Mouse (Mus musculus) kidney, adult 2 months (tissue): ENCODE data around the gene Ubald2. TPM values are rescaled to one million over a fixed set of nuclear protein-coding genes. Genes with fewer than 3 reads are reported as not detected.

ENCODE experiments used
- DNase-seq: peaks from one replicate; pipeline ENCODE4 v3.0.0; 2021
- H3K27ac ChIP-seq: fragments of 200-500 bp; 2 replicates; pipeline ENCODE4 v1.5.1; 2012; ENCODE audit warnings: low read depth, low read length, control low read depth, inconsistent platforms; ENCODE audit not compliant: insufficient read depth
- H3K27me3 ChIP-seq: fragments of 200-500 bp; replicated peaks from 2 replicates; pipeline ENCODE4 v1.6.1; 2012; ENCODE audit warnings: mild to moderate bottlenecking, moderate library complexity, low read length, inconsistent platforms; ENCODE audit not compliant: control insufficient read depth, insufficient read depth
- H3K36me3 ChIP-seq: fragments of 200-500 bp; 2 replicates; pipeline ENCODE4 v1.6.1; 2012; ENCODE audit warnings: mild to moderate bottlenecking, moderate library complexity, low read length, inconsistent platforms; ENCODE audit not compliant: control insufficient read depth, insufficient read depth
- H3K4me1 ChIP-seq: fragments of 200-500 bp; 2 replicates; pipeline ENCODE4 v1.6.1; 2011; ENCODE audit warnings: low read length; ENCODE audit not compliant: control insufficient read depth, insufficient read depth
- H3K4me3 ChIP-seq: fragments of 200-500 bp; 2 replicates; pipeline ENCODE4 v1.5.1; 2011; ENCODE audit warnings: mild to moderate bottlenecking, low read depth, low read length, control low read depth; ENCODE audit not compliant: insufficient read depth
- CTCF ChIP-seq: fragments of 200-500 bp; conservative IDR thresholded peaks from 2 replicates; pipeline ENCODE4 v1.5.1; 2011; ENCODE audit warnings: low read depth, mild to moderate bottlenecking, control low read depth, low read length, moderate library complexity, mixed read lengths; ENCODE audit not compliant: insufficient read depth, insufficient read length
- POLR2A ChIP-seq: fragments of 200-500 bp; IDR thresholded peaks from one replicate; pipeline ENCODE4 v1.6.1; 2011; ENCODE audit warnings: low read depth, low read length, control low read depth
- WGBS: fragments of 180-500 bp; shearing (Covaris S2); methylation state at CpG from one replicate; pipeline ENCODE4 v1.1.7; 2018; 5-methylcytosine and 5-hydroxymethylcytosine counted together
- polyA plus RNA-seq: library from polyadenylated mRNA; depleted of rRNA; stranded (reverse); fragments of >200 nt; gene quantifications from 2 replicates; pipeline ENCODE4 v1.2.3, GENCODE M21; 2012

Gene Ubald2
- polyA plus RNA-seq, 1 experiment, result 195 TPM

GRCm38 (mm10) chr11:116396276-116396933, 37.5 kb upstream of the Ubald2 start:
- no peak for TF ChIP-seq POLR2A
- no peak for TF ChIP-seq CTCF
- no peaks in the 10 kb centered on the region for H3K36me3 ChIP-seq
- H3K27ac ChIP-seq, result peak overlapping the region; percentile 33
- 0 out of 2 replicates have a peak overlapping the region, but pooled peaks have one; percentile 1 for H3K4me3 ChIP-seq
- peak; percentile 54 for DNase-seq
- WGBS, result 82% methylated on average over 11 of the region's 11 CpGs
- H3K27me3 ChIP-seq, result no peaks in the 10 kb centered on the region
- H3K4me1 ChIP-seq, result no peaks in the 10 kb centered on the region

GRCm38 (mm10) chr11:116396934-116397330, 37.0 kb upstream of the Ubald2 start:
- no peaks in the 10 kb centered on the region for H3K36me3 ChIP-seq
- no peak for DNase-seq
- no peak overlapping the region for H3K27ac ChIP-seq
- H3K4me3 ChIP-seq, result no peak overlapping the region
- H3K4me1 ChIP-seq, result no peaks in the 10 kb centered on the region
- H3K27me3 ChIP-seq, result no peaks in the 10 kb centered on the region
- WGBS, result 95% methylated on average over 3 of the region's 3 CpGs
- TF ChIP-seq POLR2A (no peak), CTCF (no peak)

- Histone ChIP-seq H3K27me3 (no peaks in the 10 kb centered on the region), H3K27ac (no peak overlapping the region), H3K4me3 (no peak overlapping the region), H3K36me3 (no peaks in the 10 kb centered on the region), H3K4me1 (no peaks in the 10 kb centered on the region)
- DNase-seq, result no peak
- 63% methylated on average over 8 of the region's 8 CpGs for WGBS
- TF ChIP-seq POLR2A (no peak), CTCF (no peak)
These were observed 36.2 kb upstream of the Ubald2 start for GRCm38 (mm10) chr11:116397517-116398347.

GRCm38 (mm10) chr11:116398348-116398677, 35.6 kb upstream of the Ubald2 start:
- H3K4me1 ChIP-seq, result no peaks in the 10 kb centered on the region
- DNase-seq, result no peak
- no peaks in the 10 kb centered on the region for H3K27me3 ChIP-seq
- no peak overlapping the region for H3K27ac ChIP-seq
- TF ChIP-seq POLR2A (no peak), CTCF (no peak)
- no peaks in the 10 kb centered on the region for H3K36me3 ChIP-seq
- 76% methylated on average over 11 of the region's 11 CpGs for WGBS
- H3K4me3 ChIP-seq, result no peak overlapping the region

- Histone ChIP-seq H3K36me3 (no peaks in the 10 kb centered on the region), H3K4me3 (no peak overlapping the region), H3K4me1 (no peaks in the 10 kb centered on the region), H3K27ac (0 out of 2 replicates have a peak overlapping the region, but pooled peaks have one; percentile 11), H3K27me3 (no peaks in the 10 kb centered on the region)
- WGBS, result 44% methylated on average over 4 of the region's 4 CpGs
- peak; percentile 52 for DNase-seq
- no peak for TF ChIP-seq POLR2A
- no peak for TF ChIP-seq CTCF
These were observed 33.3 kb upstream of the Ubald2 start for GRCm38 (mm10) chr11:116400560-116400959.

GRCm38 (mm10) chr11:116405601-116406000, 28.3 kb upstream of the Ubald2 start:
- Histone ChIP-seq H3K4me3 (no peak overlapping the region), H3K27ac (no peak overlapping the region), H3K27me3 (no peaks in the 10 kb centered on the region), H3K36me3 (no peaks in the 10 kb centered on the region), H3K4me1 (no peaks in the 10 kb centered on the region)
- no peak for TF ChIP-seq CTCF
- no peak for TF ChIP-seq POLR2A
- WGBS, result 81% methylated on average over 4 of the region's 4 CpGs
- DNase-seq, result no peak

GRCm38 (mm10) chr11:116406231-116406728, 27.6 kb upstream of the Ubald2 start:
- TF ChIP-seq CTCF (no peak), POLR2A (no peak)
- H3K36me3 ChIP-seq, result no peaks in the 10 kb centered on the region
- no peaks in the 10 kb centered on the region for H3K4me1 ChIP-seq
- H3K27me3 ChIP-seq, result no peaks in the 10 kb centered on the region
- 91% methylated on average over 16 of the region's 16 CpGs for WGBS
- no peak overlapping the region for H3K27ac ChIP-seq
- H3K4me3 ChIP-seq, result no peak overlapping the region
- no peak for DNase-seq
